Mouse (Mus musculus) B cell, adult 2 months (primary cell): ENCODE measurements around the gene Rab2b.
"Not testable (repeated sequence)": the region's sequence is repeated elsewhere in the genome, so short reads cannot be mapped to it uniquely, and the experiment has no call there.

Source experiments
- DNase-seq, 2 experiments: peaks; one replicate each; pipeline ENCODE4 v3.0.0; 2022

The Rab2b gene

GRCm38 (mm10) chr14:52278932-52279746 is at the start of gene Rab2b, which contains the start of gene Tox4:
Gene Rab2b (minus strand): TSS chr14:52279545.
Gene Tox4 (plus strand): TSS chr14:52279146.
- DNase-seq: peak; percentile 99

GRCm38 (mm10) chr14:52327910-52328812 is 48.8 kb upstream of the Rab2b start, which contains the start of gene Sall2:
Gene Sall2 (minus strand): TSS chr14:52328762.
- DNase-seq: no peak

- DNase-seq: no peak
Observed at GRCm38 (mm10) chr14:52327375-52327901, 48.1 kb upstream of the Rab2b start.

- DNase-seq: no peak
Observed at GRCm38 (mm10) chr14:52325890-52326289, 46.5 kb upstream of the Rab2b start.

GRCm38 (mm10) chr14:52319361-52319760 is 40.0 kb upstream of the Rab2b start:
- no peak for DNase-seq

- DNase-seq: no peak
Observed at GRCm38 (mm10) chr14:52316441-52317225, 37.3 kb upstream of the Rab2b start.

GRCm38 (mm10) chr14:52315792-52316440 is 36.6 kb upstream of the Rab2b start:
- peak; percentile 29 to 36 for DNase-seq

- no peak for DNase-seq
Observed at GRCm38 (mm10) chr14:52315283-52315780, 36.0 kb upstream of the Rab2b start.

GRCm38 (mm10) chr14:52314808-52315150 is 35.4 kb upstream of the Rab2b start:
- DNase-seq: no peak

- DNase-seq: no peak
Observed at GRCm38 (mm10) chr14:52313931-52314807, 34.8 kb upstream of the Rab2b start.

- no peak for DNase-seq
Observed at GRCm38 (mm10) chr14:52310906-52311305, 31.6 kb upstream of the Rab2b start.

GRCm38 (mm10) chr14:52310343-52310742 is 31.0 kb upstream of the Rab2b start:
- peak in 1 of 2 experiments; percentile 24 for DNase-seq

GRCm38 (mm10) chr14:52306100-52306499 is 26.8 kb upstream of the Rab2b start:
- DNase-seq: no peak

- DNase-seq: peak; percentile 87
Observed at GRCm38 (mm10) chr14:52304644-52305271, 25.4 kb upstream of the Rab2b start, which contains the start of gene Mettl3. Gene Mettl3 (minus strand): TSS chr14:52305128.

- DNase-seq: not testable (repeated sequence)
Observed at GRCm38 (mm10) chr14:52303517-52303916, 24.2 kb upstream of the Rab2b start.

- DNase-seq: no peak
Observed at GRCm38 (mm10) chr14:52295558-52296264, 16.4 kb upstream of the Rab2b start.

- no peak for DNase-seq
Observed at GRCm38 (mm10) chr14:52284191-52284590, 4.8 kb upstream of the Rab2b start.

- no peak for DNase-seq
Observed at GRCm38 (mm10) chr14:52283629-52284028, 4.3 kb upstream of the Rab2b start.

- DNase-seq: no peak
Observed at GRCm38 (mm10) chr14:52279747-52280120, 389 bp upstream of the Rab2b start.

GRCm38 (mm10) chr14:52277210-52277609 is 2.1 kb downstream of the Rab2b start:
- DNase-seq: no peak
